Mouse (Mus musculus) ES-Bruce4 (cell line): Measurements from ENCODE around the gene Nelfa. TPM values are rescaled to one million over a fixed set of nuclear protein-coding genes. Genes with fewer than 3 reads are reported as not detected.
"Not testable (repeated sequence)": the region's sequence is repeated elsewhere in the genome, so short reads cannot be mapped to it uniquely, and the experiment has no call there.

Experiments
- H3K27ac ChIP-seq: 2 replicates; pipeline ENCODE4 v1.5.1; 2012; ENCODE audit warnings: low read length, inconsistent platforms; ENCODE audit not compliant: insufficient read depth
- H3K27me3 ChIP-seq: 2 replicates; pipeline ENCODE4 v1.6.1; 2012; ENCODE audit warnings: mild to moderate bottlenecking, low read length, inconsistent platforms; ENCODE audit not compliant: control insufficient read depth, poor library complexity, insufficient read depth, severe bottlenecking
- H3K36me3 ChIP-seq: 2 replicates; pipeline ENCODE4 v1.6.1; 2012; ENCODE audit warnings: inconsistent platforms, mild to moderate bottlenecking, low read length, moderate library complexity; ENCODE audit not compliant: control insufficient read depth, poor library complexity, insufficient read depth, severe bottlenecking
- H3K4me1 ChIP-seq: one replicate; pipeline ENCODE4 v1.8.1; 2011; ENCODE audit warnings: low read length; ENCODE audit not compliant: control insufficient read depth, insufficient read depth
- H3K4me3 ChIP-seq: 2 replicates; pipeline ENCODE4 v1.5.1; 2011; ENCODE audit warnings: low read depth, mild to moderate bottlenecking, low read length
- H3K9ac ChIP-seq: 2 replicates; pipeline ENCODE4 v1.6.1; 2012; ENCODE audit warnings: low read depth, mild to moderate bottlenecking, inconsistent platforms; ENCODE audit not compliant: poor library complexity, severe bottlenecking
- H3K9me3 ChIP-seq: replicated peaks from 2 replicates; pipeline ENCODE4 v1.6.1; 2012; ENCODE audit warnings: mild to moderate bottlenecking, low read length, inconsistent platforms; ENCODE audit not compliant: control insufficient read depth, poor library complexity, insufficient read depth, severe bottlenecking
- CTCF ChIP-seq: IDR thresholded peaks from one replicate; pipeline ENCODE4 v1.8.1; 2011; ENCODE audit warnings: low read depth, low read length
- EP300 ChIP-seq: IDR thresholded peaks from 2 replicates; pipeline ENCODE4 v1.6.1; 2011; ENCODE audit warnings: low read depth, low read length; ENCODE audit not compliant: insufficient read depth
- POLR2A ChIP-seq: IDR thresholded peaks from one replicate; pipeline ENCODE4 v1.8.1; 2011; ENCODE audit warnings: low read length; ENCODE audit not compliant: insufficient read depth
- polyA plus RNA-seq: library from polyadenylated mRNA; stranded (reverse); fragments of >200 nt; gene quantifications from 2 replicates; pipeline ENCODE4 v1.2.4, GENCODE M21; 2011; ENCODE audit warnings: low read depth; ENCODE audit not compliant: missing spikeins, insufficient read depth, insufficient read length

Nelfa gene
- polyA plus RNA-seq, 1 experiment, result 51.2 TPM

- no peak overlapping the region for H3K9ac ChIP-seq
- no peaks in the 10 kb centered on the region for H3K27me3 ChIP-seq
- no peak overlapping the region for H3K4me3 ChIP-seq
- peaks cover 13% of the 10 kb centered on the region for H3K9me3 ChIP-seq
- H3K36me3 ChIP-seq, result peaks cover 36% of the 10 kb centered on the region
- peaks cover 2% of the 10 kb centered on the region for H3K4me1 ChIP-seq
- TF ChIP-seq EP300 (0 out of 2 replicates have a peak, but pooled peaks have one; percentile 26), CTCF (no peak)
- no peak overlapping the region for H3K27ac ChIP-seq
These were observed 13.6 kb downstream of the Nelfa start for GRCm38 (mm10) chr5:33922566-33922965.

- Histone ChIP-seq H3K27ac (no peak overlapping the region), H3K27me3 (no peaks in the 10 kb centered on the region), H3K9ac (no peak overlapping the region), H3K4me1 (peaks cover 2% of the 10 kb centered on the region), H3K4me3 (no peak overlapping the region), H3K36me3 (peaks cover 38% of the 10 kb centered on the region), H3K9me3 (peaks cover 12% of the 10 kb centered on the region)
- no peak for TF ChIP-seq POLR2A
- TF ChIP-seq CTCF, result no peak
- TF ChIP-seq EP300, result no peak
These were observed 14.6 kb downstream of the Nelfa start for GRCm38 (mm10) chr5:33921486-33922235.

- TF ChIP-seq CTCF, result no peak
- no peak for TF ChIP-seq POLR2A
- no peak for TF ChIP-seq EP300
- Histone ChIP-seq H3K9me3 (peaks cover 5% of the 10 kb centered on the region), H3K4me3 (no peak overlapping the region), H3K27me3 (no peaks in the 10 kb centered on the region), H3K36me3 (peaks cover 37% of the 10 kb centered on the region), H3K4me1 (peaks cover 2% of the 10 kb centered on the region), H3K9ac (no peak overlapping the region), H3K27ac (no peak overlapping the region)
These were observed 15.3 kb downstream of the Nelfa start for GRCm38 (mm10) chr5:33920924-33921323.

- peaks cover 36% of the 10 kb centered on the region for H3K36me3 ChIP-seq
These were observed 16.2 kb downstream of the Nelfa start for GRCm38 (mm10) chr5:33920037-33920436.

GRCm38 (mm10) chr5:33919466-33919865 lies 16.7 kb downstream of the Nelfa start:
- Histone ChIP-seq H3K4me3 (no peak overlapping the region), H3K36me3 (peaks cover 36% of the 10 kb centered on the region)

More at GRCm38 (mm10) chr5:33920037-33920436, 16.2 kb downstream of the Nelfa start:
- no peak for TF ChIP-seq POLR2A
- TF ChIP-seq EP300, result no peak
- no peak for TF ChIP-seq CTCF
- H3K9ac ChIP-seq, result no peak overlapping the region
- no peaks in the 10 kb centered on the region for H3K27me3 ChIP-seq
- no peak overlapping the region for H3K27ac ChIP-seq
- no peaks in the 10 kb centered on the region; the same call in 1 of the 2 replicates for H3K9me3 ChIP-seq
- H3K4me1 ChIP-seq, result peaks cover 2% of the 10 kb centered on the region
- H3K4me3 ChIP-seq, result no peak overlapping the region

GRCm38 (mm10) chr5:33916616-33917015 lies 19.6 kb downstream of the Nelfa start:
- not testable (repeated sequence) for H3K27me3 ChIP-seq, H3K9ac ChIP-seq, H3K9me3 ChIP-seq, H3K4me3 ChIP-seq, H3K4me1 ChIP-seq, H3K27ac ChIP-seq
- peaks cover 36% of the 10 kb centered on the region for H3K36me3 ChIP-seq

More at GRCm38 (mm10) chr5:33919466-33919865, 16.7 kb downstream of the Nelfa start:
- Histone ChIP-seq H3K9ac (no peak overlapping the region), H3K27ac (no peak overlapping the region), H3K9me3 (no peaks in the 10 kb centered on the region; the same call in 1 of the 2 replicates), H3K27me3 (no peaks in the 10 kb centered on the region), H3K4me1 (peaks cover 2% of the 10 kb centered on the region)
- TF ChIP-seq EP300, result no peak
- no peak for TF ChIP-seq POLR2A
- TF ChIP-seq CTCF, result no peak

GRCm38 (mm10) chr5:33915031-33915430 lies 21.2 kb downstream of the Nelfa start:
- H3K4me3 ChIP-seq, H3K27ac ChIP-seq, H3K27me3 ChIP-seq, H3K9ac ChIP-seq, H3K4me1 ChIP-seq, H3K9me3 ChIP-seq: not testable (repeated sequence)
- H3K36me3 ChIP-seq, result peaks cover 24% of the 10 kb centered on the region
